Mouse (Mus musculus) erythroblast, embryonic 14.5 days (primary cell): ENCODE data around the gene Ctsh.

Experiments used
- GATA1 ChIP-seq: IDR thresholded peaks from 2 replicates; pipeline ENCODE4 v1.6.1; 2012; ENCODE audit warnings: low read length, inconsistent platforms, mixed read lengths
- TAL1 ChIP-seq: IDR thresholded peaks from 3 replicates; pipeline ENCODE4 v1.6.1; 2012; ENCODE audit warnings: low read length, inconsistent platforms, mixed read lengths

- TF ChIP-seq TAL1 (no peak), GATA1 (no peak)
Measured at GRCm38 (mm10) chr9:90076849-90077461, 23.0 kb downstream of the Ctsh start.
